Mouse (Mus musculus): Measurements from ENCODE around the gene Nudt1. TPM values are rescaled to one million over a fixed set of nuclear protein-coding genes. Genes with fewer than 3 reads are reported as not detected.

Gene Nudt1
- 1 to 10 TPM; 7.1 to 8.3 TPM for total RNA-seq (2021)

DNA sequence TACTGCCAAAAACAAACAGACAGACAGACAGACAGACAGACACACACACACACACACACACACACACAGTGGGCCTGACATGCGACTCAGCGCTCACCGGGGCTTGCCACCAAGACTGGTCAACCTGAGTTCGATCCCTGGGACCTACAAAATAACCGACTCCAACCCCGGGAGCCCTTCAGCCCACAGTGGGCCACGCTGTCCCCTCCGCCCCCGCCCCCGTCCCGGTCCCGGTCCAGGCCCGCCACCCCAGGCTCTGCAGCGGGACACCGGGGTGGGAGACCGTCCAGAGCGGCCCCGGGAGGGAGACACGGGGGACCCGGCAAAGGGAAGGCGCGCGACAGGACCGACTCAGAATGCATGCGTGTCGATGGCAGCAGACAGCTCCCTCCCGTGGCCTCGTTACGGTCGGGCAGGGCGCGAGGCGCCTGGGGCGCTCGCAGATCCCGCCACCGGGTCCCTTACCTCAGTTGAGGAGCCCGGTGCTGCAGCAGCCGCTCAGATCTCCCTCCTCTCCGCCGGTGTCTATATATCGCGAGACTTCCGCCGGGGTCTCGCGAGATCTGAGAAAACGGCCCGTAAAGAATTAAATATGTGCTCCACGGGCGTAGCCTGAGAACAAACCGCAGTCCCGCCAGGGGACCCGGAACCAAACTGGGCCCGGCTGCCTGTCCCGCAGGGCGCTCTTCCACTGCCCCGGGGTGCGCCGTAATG lies at the start of gene Nudt1, which contains the start of gene Mad1l1:
Gene Nudt1 (plus strand): TSS at position 615 of the 714 bp plus-strand sequence.
Gene Mad1l1 (minus strand): TSS at position 511 of the 714 bp plus-strand sequence.
- peak; percentile 92 for DNase-seq
- intact Hi-C loops (cut with DNase I), result no loop called here

DNA sequence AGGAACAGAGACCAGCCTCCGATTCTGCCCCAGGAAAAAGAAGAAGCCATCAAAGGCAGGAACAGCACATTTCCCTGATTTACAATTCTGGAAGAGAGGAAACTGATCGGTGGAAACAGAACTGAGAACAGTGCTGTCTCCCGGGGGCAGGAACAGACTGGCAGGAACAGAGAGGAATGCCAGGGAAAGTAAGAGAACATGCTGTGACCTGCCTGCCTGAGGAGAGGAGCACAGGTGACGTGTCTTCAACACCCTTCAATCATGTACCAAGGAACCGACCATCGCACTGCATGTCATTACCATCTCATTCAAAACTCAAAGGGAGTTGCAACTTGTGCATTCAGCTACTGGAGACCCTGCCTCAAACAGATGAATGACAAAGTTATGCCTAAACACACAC lies 44.7 kb upstream of the Nudt1 start:
- intact Hi-C loops (cut with DNase I), result no loop called here
- DNase-seq, result no peak

DNA sequence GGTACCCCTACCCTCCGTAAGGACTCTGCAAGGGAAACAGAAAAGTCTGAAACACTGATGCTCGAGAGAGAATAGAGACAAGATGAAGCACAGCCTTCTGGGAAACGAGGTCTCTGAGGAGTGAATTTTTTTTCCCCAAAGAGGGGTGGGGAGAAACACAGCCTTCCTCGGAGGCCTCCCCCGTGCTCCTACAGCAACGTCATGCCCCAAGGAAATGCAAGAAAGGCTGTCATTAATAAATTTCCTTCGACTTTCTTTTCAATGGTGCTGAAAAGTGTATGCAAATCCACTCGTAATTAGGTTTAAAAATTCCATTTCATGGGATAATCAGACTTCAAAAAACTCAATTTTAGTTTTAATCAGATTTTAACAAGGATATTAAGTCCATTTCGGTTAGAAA lies 41.3 kb upstream of the Nudt1 start:
- intact Hi-C loops (cut with DNase I), result loop anchor here (10.0 kb wide), 1 partner anchor 225 kb away; no protein-coding TSS in a partner anchor
- no peak for DNase-seq

DNA sequence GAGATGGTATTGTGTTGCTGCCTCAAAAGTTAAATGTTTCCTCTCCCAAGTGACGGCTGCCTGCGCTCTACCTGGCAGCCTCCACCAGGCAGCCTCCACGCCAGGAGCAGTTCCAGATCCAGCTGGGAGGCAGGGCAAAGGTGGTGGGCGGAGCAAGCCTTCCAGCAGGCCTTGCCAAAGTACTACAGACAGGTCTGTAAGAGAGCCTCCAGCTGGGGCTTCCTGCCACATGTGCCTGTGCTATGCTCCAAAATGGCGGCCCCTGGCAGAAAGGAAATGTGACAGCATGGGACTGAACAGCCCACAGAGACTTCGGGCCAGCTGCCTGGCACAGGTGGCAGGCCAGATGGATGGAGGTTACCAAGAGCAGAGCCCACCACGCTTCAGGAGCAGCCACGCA lies 39.1 kb upstream of the Nudt1 start:
- peak; percentile 90 for DNase-seq
- intact Hi-C loops (cut with DNase I), result loop anchor here (10.0 kb wide), 1 partner anchor 228 kb away; no protein-coding TSS in a partner anchor

GRCm38 (mm10) chr5:140282900-140283299 lies 38.6 kb upstream of the Nudt1 start:
- no peak for DNase-seq
- intact Hi-C loops (cut with DNase I), result loop anchor here (10.0 kb wide), 1 partner anchor 228 kb away; no protein-coding TSS in a partner anchor

GRCm38 (mm10) chr5:140284011-140284410 lies 37.4 kb upstream of the Nudt1 start:
- intact Hi-C loops (cut with DNase I), result loop anchor here (10.0 kb wide), 1 partner anchor 229 kb away; no protein-coding TSS in a partner anchor
- peak; percentile 55 for DNase-seq

DNA sequence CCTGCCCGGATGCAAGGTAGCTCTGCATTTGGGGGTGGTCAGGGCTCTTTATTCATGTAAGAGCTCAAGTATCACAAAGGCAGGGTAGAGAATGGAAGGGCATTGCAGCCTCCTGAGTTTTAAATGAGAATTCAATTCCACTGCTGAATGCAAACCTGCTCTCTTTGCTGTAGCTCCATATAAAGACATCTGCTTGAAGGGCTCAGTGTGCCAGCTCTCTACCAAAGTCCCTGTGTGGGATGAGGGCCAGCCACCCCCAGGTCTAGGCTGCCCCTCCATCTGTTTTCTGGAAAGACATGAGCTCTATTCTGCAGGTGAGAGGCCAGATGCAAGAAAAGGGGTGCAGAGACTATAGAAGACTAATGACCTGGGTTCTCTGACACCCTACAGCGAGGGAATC lies 36.7 kb upstream of the Nudt1 start:
- no peak for DNase-seq
- intact Hi-C loops (cut with DNase I), result loop anchor here (10.0 kb wide), 1 partner anchor 230 kb away; no protein-coding TSS in a partner anchor

DNA sequence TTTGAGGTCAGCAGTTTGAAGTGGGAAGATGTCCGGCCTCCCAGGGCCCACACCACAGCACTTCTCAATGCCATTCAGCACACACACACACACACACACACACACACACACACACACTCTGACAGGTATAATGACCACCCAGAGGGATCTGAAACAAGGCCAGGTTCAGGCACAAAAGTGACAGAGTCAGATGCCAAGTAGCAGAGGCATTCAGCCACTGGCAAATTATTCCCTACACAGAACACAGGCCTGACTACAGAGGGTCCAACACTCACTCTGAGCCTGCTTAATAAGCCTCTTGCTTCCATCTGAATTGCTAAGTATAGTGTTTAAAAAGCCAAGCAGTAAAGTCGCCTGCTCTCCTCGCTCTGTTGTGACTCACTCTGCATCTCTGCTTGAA lies 33.2 kb upstream of the Nudt1 start:
- no peak for DNase-seq
- intact Hi-C loops (cut with DNase I), result loop anchor here (10.0 kb wide), 1 partner anchor 233 kb away; no protein-coding TSS in a partner anchor

GRCm38 (mm10) chr5:140289161-140289560 lies 32.3 kb upstream of the Nudt1 start:
- intact Hi-C loops (cut with DNase I), result loop anchor here (10.0 kb wide), 1 partner anchor 234 kb away; no protein-coding TSS in a partner anchor
- DNase-seq, result no peak

DNA sequence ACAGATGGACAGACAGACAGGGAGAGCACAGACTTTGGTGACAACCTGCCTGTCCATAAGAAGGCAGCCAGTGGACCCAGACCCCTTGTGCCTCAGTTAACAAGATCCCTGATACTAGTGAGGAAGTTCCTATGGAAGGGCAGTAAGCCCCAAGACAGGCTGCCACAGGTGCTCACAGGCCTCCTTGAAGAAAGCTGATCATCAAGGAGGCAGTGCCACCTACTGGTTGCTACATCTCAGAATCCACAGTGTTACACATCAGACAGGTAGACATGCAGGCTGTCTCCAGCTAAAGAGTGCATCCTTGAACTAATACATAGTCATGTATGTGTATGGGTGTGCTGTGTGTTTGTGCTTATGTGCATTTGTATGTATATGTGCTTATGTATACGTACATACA lies 29.3 kb upstream of the Nudt1 start:
- intact Hi-C loops (cut with DNase I), result loop anchor here (5.0 kb wide), 2 partner anchors 385 to 455 kb away; partner anchors contain the start of gene Elfn1
- DNase-seq, result peak; percentile 66

DNA sequence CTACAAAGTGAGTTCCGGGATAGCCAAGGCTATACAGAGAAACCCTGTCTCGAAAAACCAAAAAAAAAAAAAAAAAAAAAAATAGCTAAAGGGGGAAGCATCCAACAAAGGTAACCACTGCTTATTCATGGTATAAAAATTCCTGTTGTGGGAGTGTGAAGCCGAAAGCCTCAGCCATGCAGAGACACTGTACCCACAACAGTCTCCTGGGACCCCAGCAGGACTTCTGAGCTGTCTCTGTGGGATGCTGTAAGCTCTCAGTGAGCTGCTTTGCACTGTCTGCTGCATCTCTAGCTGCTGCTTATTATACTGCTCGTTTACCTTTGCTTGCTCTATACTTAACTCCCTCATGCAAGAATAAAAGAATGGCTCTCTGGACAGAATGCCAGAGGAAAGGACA lies 23.2 kb upstream of the Nudt1 start:
- intact Hi-C loops (cut with DNase I), result no loop called here
- DNase-seq, result no peak

DNA sequence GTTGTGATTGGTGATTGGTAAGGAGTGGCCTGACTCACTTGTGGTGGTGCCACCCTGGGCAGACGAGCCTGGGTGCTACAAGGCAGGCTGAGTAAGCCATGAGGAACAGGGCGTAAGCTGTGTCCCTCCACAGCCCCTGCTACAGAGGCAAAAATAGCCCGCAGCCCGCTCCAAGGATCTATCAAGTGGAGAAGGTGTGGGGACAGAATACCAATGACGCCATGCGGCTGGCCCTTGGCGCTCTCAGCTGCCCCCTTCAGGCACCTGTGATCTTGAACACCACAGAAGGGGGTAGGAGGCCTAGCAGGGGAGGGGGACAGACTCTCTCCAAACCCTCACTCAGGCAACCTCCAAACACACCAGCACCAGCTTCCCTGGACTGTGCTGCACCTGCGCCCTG lies 15.4 kb upstream of the Nudt1 start:
- DNase-seq, result no peak
- intact Hi-C loops (cut with DNase I), result no loop called here

DNA sequence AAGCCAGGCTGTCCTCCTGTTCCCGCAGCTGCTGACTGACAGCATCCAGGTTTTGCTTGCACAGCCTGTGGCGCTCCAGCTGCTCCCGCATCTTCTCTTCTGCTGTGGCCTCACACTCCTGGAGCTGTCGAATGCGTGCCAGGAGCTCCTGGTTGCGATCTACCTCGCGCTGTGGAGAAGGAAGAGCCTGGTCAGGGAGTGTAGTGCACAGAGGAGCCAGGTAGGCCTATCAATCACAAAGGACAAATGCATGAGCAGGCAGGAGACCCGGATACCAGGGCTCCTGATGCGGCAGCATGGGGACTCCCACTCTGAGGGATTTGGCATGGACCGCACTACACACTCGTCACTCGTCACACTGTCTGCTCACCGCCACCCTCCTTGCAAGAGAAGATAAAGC lies 13.9 kb upstream of the Nudt1 start:
- DNase-seq, result no peak
- intact Hi-C loops (cut with DNase I), result no loop called here

DNA sequence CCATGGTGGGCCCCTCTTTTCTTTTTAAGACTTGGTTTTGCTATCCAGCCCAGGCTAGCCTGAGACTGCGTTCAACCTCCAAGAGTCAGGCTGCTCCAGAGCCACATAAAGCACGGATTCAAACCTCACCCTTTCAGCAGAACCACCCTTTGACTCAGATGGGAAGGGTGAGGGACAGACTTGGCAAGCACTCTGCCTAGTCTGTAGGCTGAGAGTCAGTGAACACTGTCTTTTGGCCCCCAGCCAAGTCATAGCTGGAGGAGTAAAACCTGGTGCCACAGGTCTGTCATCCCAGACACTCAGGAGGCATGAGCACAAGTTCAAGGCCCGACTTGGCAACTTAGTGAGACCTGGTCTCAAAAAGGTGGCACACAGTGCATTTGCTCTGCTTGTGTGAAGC lies 4.7 kb upstream of the Nudt1 start:
- intact Hi-C loops (cut with DNase I), result no loop called here
- no peak for DNase-seq

- intact Hi-C loops (cut with DNase I), result no loop called here
- no peak for DNase-seq
These were observed 510 bp downstream of the Nudt1 start for GRCm38 (mm10) chr5:140321756-140322575.

GRCm38 (mm10) chr5:140324058-140324457 lies 2.6 kb downstream of the Nudt1 start:
- DNase-seq, result no peak
- intact Hi-C loops (cut with DNase I), result no loop called here

GRCm38 (mm10) chr5:140331615-140332512 lies 10.4 kb downstream of the Nudt1 start, which contains the start of gene Mrm2:
Mrm2 (minus strand) TSS chr5:140331898.
- peak; percentile 77 for DNase-seq
- intact Hi-C loops (cut with DNase I), result loop anchor here (10.0 kb wide), 1 partner anchor 497 kb away; no protein-coding TSS in a partner anchor

GRCm38 (mm10) chr5:140332519-140332918 lies 11.1 kb downstream of the Nudt1 start:
- DNase-seq, result no peak
- intact Hi-C loops (cut with DNase I), result loop anchor here (10.0 kb wide), 1 partner anchor 498 kb away; no protein-coding TSS in a partner anchor

GRCm38 (mm10) chr5:140333631-140334030 lies 12.2 kb downstream of the Nudt1 start:
- no peak for DNase-seq
- intact Hi-C loops (cut with DNase I), result loop anchor here (10.0 kb wide), 1 partner anchor 499 kb away; no protein-coding TSS in a partner anchor

DNA sequence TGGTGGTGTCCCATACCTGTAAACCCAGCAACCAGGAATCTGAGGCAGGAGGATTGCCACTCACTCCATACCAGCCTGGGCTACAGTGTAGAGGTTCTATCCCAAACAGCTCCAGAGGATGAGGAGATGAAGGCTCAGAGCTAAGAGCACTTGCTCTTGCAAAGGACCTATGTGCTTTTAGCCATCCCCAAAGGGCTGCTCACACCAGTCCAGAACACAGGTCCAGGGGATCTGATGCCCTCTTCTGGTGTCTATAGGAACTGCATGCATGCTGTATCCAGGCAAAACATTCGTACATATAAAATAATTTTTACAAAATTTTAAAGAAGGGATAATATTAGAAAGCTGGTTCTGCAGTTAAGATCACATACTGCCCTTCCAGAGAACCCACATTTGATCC lies 15.2 kb downstream of the Nudt1 start:
- intact Hi-C loops (cut with DNase I), result loop anchor here (10.0 kb wide), 1 partner anchor 502 kb away; no protein-coding TSS in a partner anchor

More for the DNA sequence above, 15.2 kb downstream of the Nudt1 start:
- peak; percentile 31 for DNase-seq

Data from left cerebral cortex, postnatal 4 days (tissue).